Mouse (Mus musculus) spleen, adult 2 months (tissue): ENCODE results near the gene Fsd2. TPM values are rescaled to one million over a fixed set of nuclear protein-coding genes. Genes with fewer than 3 reads are reported as not detected.

Source experiments
- DNase-seq, 2 experiments: peaks; one replicate each; pipeline versions ENCODE4 v3.0.0 to v3.0.0-alpha.2; 2012 to 2021; ENCODE audit warnings: low spot score in 2 of 2, low read depth in 1 of 2
- H3K27ac ChIP-seq: fragments of 200-500 bp; 2 replicates; pipeline ENCODE4 v1.5.1; 2012; ENCODE audit warnings: low read length, inconsistent platforms; ENCODE audit not compliant: insufficient read depth
- H3K27me3 ChIP-seq: fragments of 200-500 bp; 2 replicates; pipeline ENCODE4 v1.6.1; 2012; ENCODE audit warnings: mild to moderate bottlenecking, moderate library complexity, low read length, inconsistent platforms; ENCODE audit not compliant: control insufficient read depth, insufficient read depth
- H3K36me3 ChIP-seq: fragments of 200-500 bp; 2 replicates; pipeline ENCODE4 v1.6.1; 2012; ENCODE audit warnings: mild to moderate bottlenecking, low read length, inconsistent platforms; ENCODE audit not compliant: control insufficient read depth, insufficient read depth
- H3K4me1 ChIP-seq: fragments of 200-500 bp; 2 replicates; pipeline ENCODE4 v1.6.1; 2011; ENCODE audit warnings: inconsistent platforms; ENCODE audit not compliant: control insufficient read depth, insufficient read depth, insufficient read length
- H3K4me3 ChIP-seq: fragments of 200-500 bp; 2 replicates; pipeline ENCODE4 v1.5.1; 2011; ENCODE audit warnings: mild to moderate bottlenecking, inconsistent platforms; ENCODE audit not compliant: insufficient read depth, insufficient read length; ENCODE audit errors: extremely low read depth
- CTCF ChIP-seq: fragments of 200-500 bp; IDR thresholded peaks from 2 replicates; pipeline ENCODE4 v1.5.1; 2011; ENCODE audit warnings: mild to moderate bottlenecking, inconsistent platforms; ENCODE audit not compliant: insufficient read depth, insufficient read length, insufficient replicate concordance; ENCODE audit errors: extremely low read depth
- POLR2A ChIP-seq: fragments of 200-500 bp; IDR thresholded peaks from 2 replicates; pipeline ENCODE4 v1.6.1; 2011; ENCODE audit warnings: low read depth, low read length, inconsistent platforms
- WGBS: fragments of 180-500 bp; shearing (Covaris S2); methylation state at CpG from one replicate; pipeline ENCODE4 v1.1.7; 2018; 5-methylcytosine and 5-hydroxymethylcytosine counted together
- polyA plus RNA-seq: library from polyadenylated mRNA; depleted of rRNA; stranded (reverse); fragments of >200 nt; gene quantifications from 2 replicates; pipeline ENCODE4 v1.2.3, GENCODE M21; 2012

Fsd2 gene
- polyA plus RNA-seq, 1 experiment, result 0.72 TPM

GRCm38 (mm10) chr7:81572610-81573268, 6.0 kb upstream of the Fsd2 start:
- DNase-seq, result no peak
- H3K27ac ChIP-seq, result no peak overlapping the region; the same call in 1 of the 2 replicates
- H3K36me3 ChIP-seq, result peaks cover 6% of the 10 kb centered on the region
- no peaks in the 10 kb centered on the region for H3K27me3 ChIP-seq
- H3K4me3 ChIP-seq, result peak overlapping the region; percentile 83; the same call in 1 of the 2 replicates
- H3K4me1 ChIP-seq, result peaks cover 6% of the 10 kb centered on the region
- WGBS, result 60% methylated on average over 6 of the region's 6 CpGs
- no peak for TF ChIP-seq POLR2A
- no peak for TF ChIP-seq CTCF

GRCm38 (mm10) chr7:81571941-81572441, 5.2 kb upstream of the Fsd2 start:
- no peak for DNase-seq
- H3K4me3 ChIP-seq, result peak overlapping the region; percentile 83
- WGBS, result 6% methylated on average over 15 of the region's 15 CpGs
- peaks cover 5% of the 10 kb centered on the region for H3K36me3 ChIP-seq
- no peak for TF ChIP-seq POLR2A
- TF ChIP-seq CTCF, result no peak
- peaks cover 6% of the 10 kb centered on the region for H3K4me1 ChIP-seq
- peak overlapping the region; percentile 95 for H3K27ac ChIP-seq
- H3K27me3 ChIP-seq, result no peaks in the 10 kb centered on the region

GRCm38 (mm10) chr7:81571108-81571940, 4.6 kb upstream of the Fsd2 start, which contains the start of gene Whamm:
Gene Whamm, plus strand, starts transcription at chr7:81571266.
- WGBS, result under 1% methylated on average over 79 of the region's 96 CpGs
- Histone ChIP-seq H3K36me3 (peaks cover 5% of the 10 kb centered on the region), H3K4me3 (peak within 1 kb of the TSS; percentile 83), H3K27me3 (no peaks in the 10 kb centered on the region), H3K4me1 (peaks cover 6% of the 10 kb centered on the region), H3K27ac (peak within 1 kb of the TSS; percentile 95)
- peak; percentile 87 to 93 for DNase-seq
- TF ChIP-seq CTCF, result no peak
- peak; percentile 97 for TF ChIP-seq POLR2A

GRCm38 (mm10) chr7:81570752-81571107, 4.0 kb upstream of the Fsd2 start:
- H3K4me3 ChIP-seq, result peak overlapping the region; percentile 53

GRCm38 (mm10) chr7:81570271-81570670, 3.5 kb upstream of the Fsd2 start:
- no peak overlapping the region for H3K27ac ChIP-seq
- TF ChIP-seq CTCF (no peak), POLR2A (no peak)

More at GRCm38 (mm10) chr7:81570752-81571107, 4.0 kb upstream of the Fsd2 start:
- H3K27ac ChIP-seq, result no peak overlapping the region
- DNase-seq, result no peak
- TF ChIP-seq CTCF, result no peak
- no peak for TF ChIP-seq POLR2A
- H3K27me3 ChIP-seq, result no peaks in the 10 kb centered on the region
- H3K4me1 ChIP-seq, result peaks cover 6% of the 10 kb centered on the region
- peaks cover 2% of the 10 kb centered on the region; the same call in 1 of the 2 replicates for H3K36me3 ChIP-seq
- whole genome bisulfite sequencing, result 5% methylated on average over 5 of the region's 5 CpGs

GRCm38 (mm10) chr7:81569851-81570250, 3.1 kb upstream of the Fsd2 start:
- no peak overlapping the region for H3K4me3 ChIP-seq
- no peak for DNase-seq
- no peak for TF ChIP-seq POLR2A
- TF ChIP-seq CTCF, result no peak
- peaks cover 6% of the 10 kb centered on the region for H3K4me1 ChIP-seq
- no peak overlapping the region for H3K27ac ChIP-seq
- 97% methylated on average over 1 of the region's 1 CpGs for WGBS
- H3K27me3 ChIP-seq, result no peaks in the 10 kb centered on the region
- no peaks in the 10 kb centered on the region for H3K36me3 ChIP-seq

More at GRCm38 (mm10) chr7:81570271-81570670, 3.5 kb upstream of the Fsd2 start:
- WGBS, result 95% methylated on average over 3 of the region's 3 CpGs
- Histone ChIP-seq H3K4me3 (no peak overlapping the region), H3K27me3 (no peaks in the 10 kb centered on the region), H3K36me3 (no peaks in the 10 kb centered on the region), H3K4me1 (peaks cover 6% of the 10 kb centered on the region)
- DNase-seq, result no peak

GRCm38 (mm10) chr7:81567396-81567795, 652 bp upstream of the Fsd2 start:
- DNase-seq, result no peak
- Histone ChIP-seq H3K27ac (no peak overlapping the region), H3K27me3 (no peaks in the 10 kb centered on the region), H3K4me3 (no peak overlapping the region), H3K4me1 (peaks cover 2% of the 10 kb centered on the region), H3K36me3 (no peaks in the 10 kb centered on the region)
- TF ChIP-seq CTCF (no peak), POLR2A (no peak)
- WGBS, result 95% methylated on average over 5 of the region's 5 CpGs
